Mouse (Mus musculus) liver, postnatal 0 days (tissue): ENCODE measurements around the gene 2210408I21Rik.

Experiments
- CTCF ChIP-seq: sonication (generic); IDR thresholded peaks from 2 replicates; pipeline ENCODE4 v1.5.1; 2016; ENCODE audit warnings: antibody characterized with exemption, low read depth
- EP300 ChIP-seq: IDR thresholded peaks from 2 replicates; pipeline ENCODE4 v1.6.1; 2016; ENCODE audit warnings: antibody characterized with exemption, low read depth, mild to moderate bottlenecking

DNA sequence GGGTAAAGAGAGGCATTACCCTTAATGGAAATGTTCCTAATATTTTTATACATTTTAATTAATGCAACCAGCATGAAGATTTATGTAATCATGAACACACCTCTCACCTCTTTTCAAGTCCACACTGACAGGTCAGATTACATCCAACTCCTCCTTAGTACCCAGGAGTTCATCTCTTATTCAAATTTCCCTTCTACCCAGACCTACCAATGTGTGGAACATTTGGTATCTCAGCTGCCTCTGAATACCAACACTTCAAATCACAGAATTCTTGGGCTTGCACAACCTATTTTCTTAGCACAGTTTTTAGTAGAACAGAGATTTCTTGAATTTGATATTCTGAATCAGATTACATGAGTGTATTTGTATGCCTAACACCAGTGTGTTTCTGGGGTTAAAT, 394.4 kb downstream of the 2210408I21Rik start:
- TF ChIP-seq CTCF (no peak), EP300 (no peak)
